Mouse (Mus musculus): ENCODE measurements around the gene Rpl18.

- TF ChIP-seq CTCF (IDR thresholded peaks at IDR 0.05; ENCODE audit: extremely low read depth, insufficient read depth, insufficient read length, insufficient replicate concordance) (no peak), POLR2A (IDR thresholded peaks at IDR 0.05; ENCODE audit: low read depth, low read length) (no peak)
Observed at GRCm38 (mm10) chr7:45695098-45695497, 20.2 kb upstream of the Rpl18 start.

Data from spleen, adult 2 months (tissue).